Mouse (Mus musculus): ENCODE measurements around the gene Unc119b. TPM values are rescaled to one million over a fixed set of nuclear protein-coding genes. Genes with fewer than 3 reads are reported as not detected.

The Unc119b gene
- total RNA-seq, 1 experiment, result 27.5 TPM

- in situ Hi-C loops (cut with MboI; ENCODE audit: low sequenced_read_pairs in 2 of 2, unreplicated experiment in 2 of 2), result no loop called here
- no peak for TF ChIP-seq HCFC1 (IDR thresholded peaks at IDR 0.05; ENCODE audit: borderline replicate concordance, insufficient read depth, low read length)
- no peak for TF ChIP-seq CHD2 (IDR thresholded peaks at IDR 0.05; ENCODE audit: low read depth, low read length)
- TF ChIP-seq ZNF384 (IDR thresholded peaks at IDR 0.05; ENCODE audit: low read depth, low read length), result no peak
- TF ChIP-seq MAFK (IDR thresholded peaks at IDR 0.05; ENCODE audit: insufficient read depth, low read depth, low read length), result no peak
- TF ChIP-seq ZC3H11A (IDR thresholded peaks at IDR 0.05; ENCODE audit: borderline replicate concordance, low read depth, low read length), result no peak
- DNase-seq (ENCODE audit: low read depth, low spot score), result no peak
- no peaks in the 10 kb centered on the region for H3K9me3 ChIP-seq (ENCODE audit: control insufficient read depth, insufficient read depth, low read depth, low read length)
- H3K4me3 ChIP-seq (ENCODE audit: insufficient read depth in 1 of 2, low read depth in 1 of 2, low read length in 2 of 2, poor library complexity in 1 of 2, severe bottlenecking in 1 of 2), result no peak overlapping the region
- H3K4me1 ChIP-seq (ENCODE audit: control insufficient read depth in 2 of 2, insufficient read depth in 2 of 2, low read length in 2 of 2, poor library complexity in 1 of 2), result peaks cover 0 to 3% of the 10 kb centered on the region in 2 experiments; a peak in 3 of 4 replicates
- no peak overlapping the region for H3K27ac ChIP-seq (ENCODE audit: insufficient read depth, low read depth, low read length, poor library complexity, severe bottlenecking)
- H3K36me3 ChIP-seq (ENCODE audit: control insufficient read depth, insufficient read depth, low read length, poor library complexity, severe bottlenecking), result no peaks in the 10 kb centered on the region
- no peak overlapping the region for H3K9ac ChIP-seq (ENCODE audit: insufficient read depth, low read depth, low read length, poor library complexity, severe bottlenecking)
These were observed 25.9 kb upstream of the Unc119b start for GRCm38 (mm10) chr5:115160655-115161054.

GRCm38 (mm10) chr5:115159165-115159564, 24.4 kb upstream of the Unc119b start:
- H3K36me3 ChIP-seq (ENCODE audit: control insufficient read depth, insufficient read depth, low read length, poor library complexity, severe bottlenecking), result no peaks in the 10 kb centered on the region; the same call in 1 of the 2 replicates
- no peak for DNase-seq (ENCODE audit: low read depth, low spot score)
- in situ Hi-C loops (cut with MboI; ENCODE audit: low sequenced_read_pairs in 2 of 2, unreplicated experiment in 2 of 2), result no loop called here
- no peaks in the 10 kb centered on the region for H3K9me3 ChIP-seq (ENCODE audit: control insufficient read depth, insufficient read depth, low read depth, low read length)
- H3K4me3 ChIP-seq (ENCODE audit: insufficient read depth in 1 of 2, low read depth in 1 of 2, low read length in 2 of 2, poor library complexity in 1 of 2, severe bottlenecking in 1 of 2), result peak overlapping the region; percentile 74 to 89
- H3K27ac ChIP-seq (ENCODE audit: insufficient read depth, low read depth, low read length, poor library complexity, severe bottlenecking), result no peak overlapping the region
- H3K4me1 ChIP-seq (ENCODE audit: control insufficient read depth in 2 of 2, insufficient read depth in 2 of 2, low read length in 2 of 2, poor library complexity in 1 of 2), result peaks cover 0 to 8% of the 10 kb centered on the region in 2 experiments
- H3K9ac ChIP-seq (ENCODE audit: insufficient read depth, low read depth, low read length, poor library complexity, severe bottlenecking), result peak overlapping the region; percentile 65; the same call in 1 of the 2 replicates
- TF ChIP-seq CHD2 (IDR thresholded peaks at IDR 0.05; ENCODE audit: low read depth, low read length) (no peak), MAFK (IDR thresholded peaks at IDR 0.05; ENCODE audit: insufficient read depth, low read depth, low read length) (no peak), ZNF384 (IDR thresholded peaks at IDR 0.05; ENCODE audit: low read depth, low read length) (no peak), HCFC1 (IDR thresholded peaks at IDR 0.05; ENCODE audit: borderline replicate concordance, insufficient read depth, low read length) (no peak), ZC3H11A (IDR thresholded peaks at IDR 0.05; ENCODE audit: borderline replicate concordance, low read depth, low read length) (no peak)

GRCm38 (mm10) chr5:115158040-115158983, 23.5 kb upstream of the Unc119b start, which contains the start of gene Mlec:
Gene Mlec (minus strand): TSS chr5:115158179.
- H3K4me1 ChIP-seq (ENCODE audit: control insufficient read depth in 2 of 2, insufficient read depth in 2 of 2, low read length in 2 of 2, poor library complexity in 1 of 2), result peaks cover 0 to 9% of the 10 kb centered on the region in 2 experiments
- in situ Hi-C loops (cut with MboI; ENCODE audit: low sequenced_read_pairs in 2 of 2, unreplicated experiment in 2 of 2), result no loop called here
- DNase-seq (ENCODE audit: low read depth, low spot score), result peak; percentile 97
- H3K9me3 ChIP-seq (ENCODE audit: control insufficient read depth, insufficient read depth, low read depth, low read length), result no peaks in the 10 kb centered on the region
- H3K36me3 ChIP-seq (ENCODE audit: control insufficient read depth, insufficient read depth, low read length, poor library complexity, severe bottlenecking), result peaks cover 3% of the 10 kb centered on the region; the same call in 1 of the 2 replicates
- H3K27ac ChIP-seq (ENCODE audit: insufficient read depth, low read depth, low read length, poor library complexity, severe bottlenecking), result peak within 1 kb of the TSS; percentile 85
- peak within 1 kb of the TSS; percentile 90 for H3K9ac ChIP-seq (ENCODE audit: insufficient read depth, low read depth, low read length, poor library complexity, severe bottlenecking)
- peak within 1 kb of the TSS; percentile 87 to 89 for H3K4me3 ChIP-seq (ENCODE audit: insufficient read depth in 1 of 2, low read depth in 1 of 2, low read length in 2 of 2, poor library complexity in 1 of 2, severe bottlenecking in 1 of 2)
- TF ChIP-seq HCFC1 (IDR thresholded peaks at IDR 0.05; ENCODE audit: borderline replicate concordance, insufficient read depth, low read length) (peak; percentile 76), ZNF384 (IDR thresholded peaks at IDR 0.05; ENCODE audit: low read depth, low read length) (no peak)

GRCm38 (mm10) chr5:115156933-115157589, 22.3 kb upstream of the Unc119b start:
- in situ Hi-C loops (cut with MboI; ENCODE audit: low sequenced_read_pairs in 2 of 2, unreplicated experiment in 2 of 2), result no loop called here
- Histone ChIP-seq H3K36me3 (ENCODE audit: control insufficient read depth, insufficient read depth, low read length, poor library complexity, severe bottlenecking) (peaks cover 5% of the 10 kb centered on the region; the same call in 1 of the 2 replicates), H3K27ac (ENCODE audit: insufficient read depth, low read depth, low read length, poor library complexity, severe bottlenecking) (peak overlapping the region; percentile 73; the same call in 1 of the 2 replicates), H3K9ac (ENCODE audit: insufficient read depth, low read depth, low read length, poor library complexity, severe bottlenecking) (peak overlapping the region; percentile 90), H3K4me3 (ENCODE audit: insufficient read depth in 1 of 2, low read depth in 1 of 2, low read length in 2 of 2, poor library complexity in 1 of 2, severe bottlenecking in 1 of 2) (peak overlapping the region; percentile 87 to 89), H3K9me3 (ENCODE audit: control insufficient read depth, insufficient read depth, low read depth, low read length) (no peaks in the 10 kb centered on the region), H3K4me1 (ENCODE audit: control insufficient read depth in 2 of 2, insufficient read depth in 2 of 2, low read length in 2 of 2, poor library complexity in 1 of 2) (peaks cover 6 to 18% of the 10 kb centered on the region in 2 experiments)
- TF ChIP-seq ZC3H11A (IDR thresholded peaks at IDR 0.05; ENCODE audit: borderline replicate concordance, low read depth, low read length) (no peak), ZNF384 (IDR thresholded peaks at IDR 0.05; ENCODE audit: low read depth, low read length) (peak; percentile 85)
- no peak for DNase-seq (ENCODE audit: low read depth, low spot score)
